Mouse (Mus musculus) thymus, adult 2 months (tissue): ENCODE results near the gene Vcpkmt.

ENCODE experiments used
- CTCF ChIP-seq: fragments of 200-500 bp; IDR thresholded peaks from 2 replicates; pipeline ENCODE4 v1.5.1; 2012; ENCODE audit warnings: mild to moderate bottlenecking, control low read depth, low read length, moderate library complexity, borderline replicate concordance; ENCODE audit not compliant: control insufficient read depth, poor library complexity, insufficient read depth; ENCODE audit errors: extremely low read depth
- POLR2A ChIP-seq: fragments of 200-500 bp; IDR thresholded peaks from 2 replicates; pipeline ENCODE4 v1.6.1; 2012; ENCODE audit warnings: mild to moderate bottlenecking, low read length, control low read depth, moderate library complexity; ENCODE audit not compliant: control insufficient read depth, poor library complexity, insufficient read depth; ENCODE audit errors: extremely low read depth

- TF ChIP-seq CTCF, result no peak
- no peak for TF ChIP-seq POLR2A
These were observed 44.4 kb downstream of the Vcpkmt start for GRCm38 (mm10) chr12:69538362-69538950.
